Mouse (Mus musculus) cerebellum, postnatal 36 days (tissue): ENCODE results near the gene Nhej1.
A peak's percentile ranks its signal among the peaks of the same experiment; 100 is the strongest.

ENCODE experiments used
- DNase-seq, 2 experiments: peaks; one replicate each; pipeline ENCODE4 v3.0.0; 2021 to 2022; ENCODE audit warnings: mixed read lengths in 2 of 2

Nhej1 gene

DNA sequence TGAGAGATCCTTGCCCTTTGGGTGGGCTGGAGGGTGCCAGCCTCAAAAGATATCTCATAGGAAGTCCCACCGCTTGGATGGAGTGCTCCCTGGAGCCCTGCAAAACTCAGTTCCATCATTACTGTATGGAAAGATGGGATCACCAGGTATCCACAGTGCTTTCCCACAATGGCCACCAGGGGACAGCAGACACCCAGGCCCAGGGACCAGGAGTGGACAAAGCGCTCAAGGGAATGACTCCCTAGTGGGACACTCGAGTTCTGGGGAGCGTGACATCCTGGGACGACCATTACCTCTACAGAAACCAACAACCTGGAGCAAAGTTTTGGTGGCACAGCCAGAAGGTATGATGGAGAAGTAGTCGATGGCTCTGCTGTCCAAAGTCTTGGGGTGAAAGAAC is 198.3 kb downstream of the Nhej1 start:
- DNase-seq: peak; percentile 44 to 51

DNA sequence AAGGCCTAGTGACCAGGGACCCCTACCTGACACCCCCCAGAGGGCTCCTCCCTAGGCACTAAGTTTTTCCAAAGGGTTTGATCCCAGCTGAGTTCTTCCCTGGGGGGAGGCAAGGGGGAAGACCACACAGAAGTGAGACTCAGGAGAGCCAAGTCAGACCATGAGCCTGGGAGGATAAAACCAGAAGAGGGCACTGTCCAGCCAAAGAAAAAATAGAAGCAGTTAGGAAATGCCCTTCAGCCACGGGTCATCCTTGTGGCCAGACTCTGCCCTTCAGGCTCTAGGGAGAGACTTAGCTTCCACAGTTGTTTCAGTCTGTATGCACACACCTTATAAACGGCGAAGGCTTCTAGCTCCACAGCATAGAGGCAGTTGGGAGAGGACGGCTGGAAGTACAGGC is 200.5 kb downstream of the Nhej1 start:
- no peak for DNase-seq
